Mouse (Mus musculus) hindbrain, embryonic 11.5 days (tissue): Measurements from ENCODE around the gene Macrod2. TPM values are rescaled to one million over a fixed set of nuclear protein-coding genes. Genes with fewer than 3 reads are reported as not detected.
"Not testable (repeated sequence)": the region's sequence is repeated elsewhere in the genome, so short reads cannot be mapped to it uniquely, and the experiment has no call there.

Experiments
- ATAC-seq: fragments of 200-750 bp; cut with Nextera tagmentation; 2 replicates; pipeline ENCODE4 v1.8.0; 2017; ENCODE audit warnings: mild to moderate bottlenecking, moderate TSS enrichment, moderate library complexity; ENCODE audit not compliant: low FRiP score
- DNase-seq: peaks from one replicate; pipeline ENCODE4 v3.0.0-alpha.2; 2015; ENCODE audit warnings: low spot score
- H3K27ac ChIP-seq: fragments of 300-500 bp; sonication (generic); 2 replicates; pipeline ENCODE4 v1.5.1; 2014; ENCODE audit warnings: mild to moderate bottlenecking, low read depth, low read length
- H3K27me3 ChIP-seq: fragments of 300-500 bp; sonication (generic); 2 replicates; pipeline ENCODE4 v1.6.1; 2014; ENCODE audit warnings: mild to moderate bottlenecking, low read length, moderate library complexity, mixed read lengths; ENCODE audit not compliant: control insufficient read depth, insufficient read depth
- H3K36me3 ChIP-seq: fragments of 300-500 bp; sonication (generic); 2 replicates; pipeline ENCODE4 v1.6.1; 2014; ENCODE audit warnings: mild to moderate bottlenecking, low read length, moderate library complexity, mixed read lengths; ENCODE audit not compliant: control insufficient read depth, insufficient read depth
- H3K4me1 ChIP-seq: fragments of 300-500 bp; sonication (generic); replicated peaks from 2 replicates; pipeline ENCODE4 v1.6.1; 2014; ENCODE audit warnings: low read length, mixed read lengths; ENCODE audit not compliant: control insufficient read depth, insufficient read depth
- H3K4me2 ChIP-seq: fragments of 300-500 bp; sonication (generic); replicated peaks from 2 replicates; pipeline ENCODE4 v1.6.1; 2014; ENCODE audit warnings: mild to moderate bottlenecking, low read depth, low read length
- H3K4me3 ChIP-seq: fragments of 300-500 bp; sonication (generic); 2 replicates; pipeline ENCODE4 v1.5.1; 2014; ENCODE audit warnings: low read depth, low read length
- H3K9ac ChIP-seq: fragments of 300-500 bp; sonication (generic); 2 replicates; pipeline ENCODE4 v1.6.1; 2014; ENCODE audit warnings: low read depth, low read length
- H3K9me3 ChIP-seq: fragments of 300-500 bp; sonication (generic); 2 replicates; pipeline ENCODE4 v1.6.1; 2016; ENCODE audit warnings: low read length; ENCODE audit not compliant: control insufficient read depth
- WGBS: fragments of 180-500 bp; shearing (Covaris S2); extraction: QIAGEN DNeasy Blood & Tissue Kit; methylation state at CpG from one replicate; pipeline ENCODE4 v1.1.7; 2014; 5-methylcytosine and 5-hydroxymethylcytosine counted together
- polyA plus RNA-seq: library from polyadenylated mRNA; unstranded; fragments of >200 nt; fragmentation: Nextera tagmentation; extraction: Ambion mirVana; gene quantifications from 2 replicates; pipeline ENCODE4 v1.2.1, GENCODE M21; 2014

Gene Macrod2
- polyA plus RNA-seq, 1 experiment from 2014 or later: 42.5 TPM

- no peak overlapping the region for H3K4me3 ChIP-seq
- H3K27ac ChIP-seq: no peak overlapping the region
- H3K9ac ChIP-seq: no peak overlapping the region
- ATAC-seq (no peak), DNase-seq (no peak)
- no peaks in the 10 kb centered on the region for H3K9me3 ChIP-seq
- no peaks in the 10 kb centered on the region for H3K27me3 ChIP-seq
- H3K4me2 ChIP-seq: no peak overlapping the region
- no peaks in the 10 kb centered on the region for H3K36me3 ChIP-seq
- no peaks in the 10 kb centered on the region for H3K4me1 ChIP-seq
- WGBS: 89% methylated on average over 5 of the region's 5 CpGs
Observed at GRCm38 (mm10) chr2:140740511-140740910, 345.4 kb downstream of the Macrod2 start.

GRCm38 (mm10) chr2:140742954-140743353, 347.8 kb downstream of the Macrod2 start:
- not testable (repeated sequence) for H3K36me3 ChIP-seq
- 80% methylated on average over 2 of the region's 2 CpGs for WGBS

GRCm38 (mm10) chr2:140758881-140759280, 363.8 kb downstream of the Macrod2 start:
- H3K4me3 ChIP-seq: no peak overlapping the region
- H3K9ac ChIP-seq: no peak overlapping the region
- H3K4me2 ChIP-seq: no peak overlapping the region
- DNase-seq (no peak), ATAC-seq (no peak)
- WGBS: 87% methylated on average over 2 of the region's 2 CpGs
- no peak overlapping the region for H3K27ac ChIP-seq
- no peaks in the 10 kb centered on the region for H3K27me3 ChIP-seq
- H3K4me1 ChIP-seq: no peaks in the 10 kb centered on the region
- no peaks in the 10 kb centered on the region for H3K36me3 ChIP-seq
- H3K9me3 ChIP-seq: no peaks in the 10 kb centered on the region

More at GRCm38 (mm10) chr2:140742954-140743353, 347.8 kb downstream of the Macrod2 start:
- not testable (repeated sequence) for H3K9ac ChIP-seq, H3K4me3 ChIP-seq, DNase-seq, H3K27me3 ChIP-seq, H3K9me3 ChIP-seq, ATAC-seq, H3K27ac ChIP-seq, H3K4me2 ChIP-seq, H3K4me1 ChIP-seq

DNA sequence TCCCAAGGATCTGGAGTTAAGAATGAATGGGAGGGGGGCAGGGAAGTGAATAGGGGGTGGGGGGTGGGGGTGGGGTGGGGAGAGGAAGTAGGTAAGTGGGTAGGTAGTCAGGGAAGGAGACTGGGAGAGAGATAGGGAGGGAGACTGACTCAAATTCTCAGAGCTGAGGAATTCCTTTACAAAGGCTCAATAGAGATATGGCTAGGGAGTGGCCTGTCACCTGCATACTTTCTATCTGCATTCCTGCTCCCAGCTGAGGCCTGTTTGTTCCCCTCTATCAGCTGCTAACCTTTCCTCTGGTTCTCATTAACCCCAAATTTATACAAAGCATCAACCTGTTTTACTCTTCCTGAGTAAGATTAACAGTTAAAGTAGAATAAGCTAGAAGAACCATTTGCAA, 364.6 kb downstream of the Macrod2 start:
- no peak for DNase-seq
- Histone ChIP-seq H3K27me3 (no peaks in the 10 kb centered on the region), H3K27ac (no peak overlapping the region), H3K9me3 (no peaks in the 10 kb centered on the region), H3K9ac (no peak overlapping the region), H3K4me3 (no peak overlapping the region), H3K4me2 (no peak overlapping the region), H3K36me3 (no peaks in the 10 kb centered on the region), H3K4me1 (no peaks in the 10 kb centered on the region)
- no peak for ATAC-seq

- no peak overlapping the region for H3K4me3 ChIP-seq
- H3K27me3 ChIP-seq: no peaks in the 10 kb centered on the region
- DNase-seq: no peak
- H3K4me1 ChIP-seq: no peaks in the 10 kb centered on the region
- H3K27ac ChIP-seq: no peak overlapping the region
- H3K4me2 ChIP-seq: no peak overlapping the region
- ATAC-seq: no peak
- H3K36me3 ChIP-seq: no peaks in the 10 kb centered on the region
- no peak overlapping the region for H3K9ac ChIP-seq
- no peaks in the 10 kb centered on the region for H3K9me3 ChIP-seq
- 97% methylated on average over 3 of the region's 3 CpGs for WGBS
Observed at GRCm38 (mm10) chr2:140760137-140760536, 365.0 kb downstream of the Macrod2 start.

DNA sequence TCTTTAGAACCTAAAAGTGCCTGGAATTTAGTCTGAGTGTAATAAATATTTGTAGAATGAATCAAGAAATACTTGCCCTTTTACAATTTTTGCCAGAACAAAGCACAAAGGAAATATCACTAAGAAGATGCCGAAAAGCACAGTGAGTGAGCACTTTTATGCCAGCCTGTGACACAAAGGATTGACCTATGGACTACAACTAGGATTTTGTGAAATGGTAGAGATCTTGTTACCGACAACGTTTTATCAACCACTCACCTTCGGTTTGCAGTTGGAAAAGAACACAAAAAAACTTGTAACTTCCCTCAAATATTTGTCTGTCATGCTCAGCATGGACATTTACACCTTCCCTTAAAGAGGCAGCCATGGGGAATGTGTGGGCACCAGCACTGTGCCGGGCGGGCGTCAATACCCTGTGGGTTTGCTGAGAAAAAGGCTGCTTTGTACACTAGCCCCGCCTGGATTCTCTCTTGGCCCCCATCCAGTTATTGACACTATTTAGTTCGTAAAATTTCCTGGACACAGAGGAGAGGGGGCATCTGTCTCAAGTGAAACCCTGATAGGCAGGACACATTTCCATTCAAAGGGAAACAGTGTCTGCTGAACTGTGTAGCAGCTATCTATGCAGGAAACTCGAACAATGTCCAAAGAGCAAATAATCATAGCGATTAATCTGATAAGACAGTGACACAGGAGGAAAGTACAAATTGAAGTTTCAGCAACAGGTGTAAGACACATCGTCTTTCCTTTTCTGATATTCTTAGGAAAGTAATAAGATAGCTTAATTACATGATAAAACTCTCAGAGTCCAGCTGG, 368.2 kb downstream of the Macrod2 start:
- DNase-seq: no peak
- H3K9me3 ChIP-seq: no peaks in the 10 kb centered on the region
- no peak overlapping the region for H3K27ac ChIP-seq
- no peaks in the 10 kb centered on the region for H3K36me3 ChIP-seq
- no peak for ATAC-seq
- H3K4me2 ChIP-seq: no peak overlapping the region
- H3K4me3 ChIP-seq: no peak overlapping the region
- H3K4me1 ChIP-seq: no peaks in the 10 kb centered on the region
- WGBS: 73% methylated on average over 12 of the region's 12 CpGs
- H3K9ac ChIP-seq: no peak overlapping the region
- no peaks in the 10 kb centered on the region for H3K27me3 ChIP-seq

DNA sequence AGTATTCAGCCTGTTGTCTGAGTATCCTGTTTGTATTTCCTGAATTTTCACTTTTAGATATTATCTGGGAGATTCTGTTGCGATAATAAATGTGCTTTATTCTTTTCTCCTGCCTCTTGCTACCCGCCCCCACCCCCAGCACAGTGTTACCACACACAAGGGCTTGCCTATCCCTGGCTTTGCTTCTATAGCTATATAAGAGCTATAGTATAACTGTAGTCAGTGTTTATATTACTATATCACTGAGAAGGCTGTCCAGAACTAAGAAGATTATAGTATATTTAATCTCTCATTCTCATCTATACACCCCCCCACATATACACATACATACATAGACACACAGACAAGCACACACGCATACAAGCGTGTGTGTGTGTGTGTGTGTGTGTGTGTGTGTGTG, 374.4 kb downstream of the Macrod2 start:
- H3K27me3 ChIP-seq: no peaks in the 10 kb centered on the region
- ATAC-seq (no peak), DNase-seq (no peak)
- WGBS: 86% methylated on average over 4 of the region's 4 CpGs
- no peaks in the 10 kb centered on the region for H3K9me3 ChIP-seq
- no peaks in the 10 kb centered on the region for H3K36me3 ChIP-seq
- no peak overlapping the region for H3K4me3 ChIP-seq
- no peaks in the 10 kb centered on the region for H3K4me1 ChIP-seq
- H3K9ac ChIP-seq: no peak overlapping the region
- H3K4me2 ChIP-seq: no peak overlapping the region
- no peak overlapping the region for H3K27ac ChIP-seq

GRCm38 (mm10) chr2:140772825-140773224, 377.7 kb downstream of the Macrod2 start:
- no peaks in the 10 kb centered on the region for H3K36me3 ChIP-seq
- ATAC-seq: no peak

DNA sequence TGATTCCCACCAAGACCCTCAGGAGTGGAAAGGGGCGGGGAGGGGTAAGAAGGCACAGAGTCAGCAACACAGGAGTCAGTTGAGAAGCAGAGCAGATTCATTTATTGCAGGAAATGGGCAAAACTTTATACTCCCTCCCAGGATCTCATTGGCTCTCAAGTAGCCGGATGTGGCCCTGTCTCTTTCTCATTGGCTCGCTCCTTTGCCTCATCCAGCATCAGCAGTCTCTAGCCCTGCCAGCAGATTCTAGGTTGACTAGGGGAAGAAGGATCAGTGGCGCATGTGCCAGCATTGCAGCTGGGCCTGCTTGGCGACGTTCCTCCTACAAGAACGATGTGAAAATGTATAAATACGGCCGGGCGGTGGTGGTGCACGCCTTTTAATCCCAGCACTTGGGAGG, 378.3 kb downstream of the Macrod2 start:
- Histone ChIP-seq H3K36me3 (no peaks in the 10 kb centered on the region), H3K4me3 (no peak overlapping the region), H3K4me2 (no peak overlapping the region), H3K9ac (no peak overlapping the region), H3K4me1 (no peaks in the 10 kb centered on the region), H3K9me3 (no peaks in the 10 kb centered on the region), H3K27me3 (no peaks in the 10 kb centered on the region), H3K27ac (no peak overlapping the region)
- WGBS: 95% methylated on average over 11 of the region's 11 CpGs
- ATAC-seq (no peak), DNase-seq (no peak)

More at GRCm38 (mm10) chr2:140772825-140773224, 377.7 kb downstream of the Macrod2 start:
- DNase-seq: no peak
- Histone ChIP-seq H3K4me2 (no peak overlapping the region), H3K27ac (no peak overlapping the region), H3K9me3 (no peaks in the 10 kb centered on the region), H3K9ac (no peak overlapping the region), H3K4me3 (no peak overlapping the region), H3K4me1 (no peaks in the 10 kb centered on the region), H3K27me3 (no peaks in the 10 kb centered on the region)
- 93% methylated on average over 6 of the region's 6 CpGs for WGBS
